Mouse (Mus musculus) ES-CJ7 (cell line): ENCODE measurements at regions not wholly inside any gene's neighbourhood (a gene's known extent, or its start where the extent isn't known, plus 50 kb on each side); places are given as distances from the start of the nearest gene placed in this dataset.

Experiments used
- DNase-seq: peaks from one replicate; pipeline ENCODE4 v3.0.0; 2011; ENCODE audit warnings: low read depth, low spot score

- DNase-seq: peak; percentile 36
Observed at GRCm38 (mm10) chr13:111904616-111905212, 95.9 kb upstream of the Map3k1 start.

- DNase-seq: peak; percentile 67
Observed at GRCm38 (mm10) chr13:111905213-111905701, 96.5 kb upstream of the Map3k1 start.

GRCm38 (mm10) chr13:111911071-111911470 is 102.3 kb upstream of the Map3k1 start:
- DNase-seq: no peak

GRCm38 (mm10) chr13:111911661-111912312 is 103.0 kb upstream of the Map3k1 start:
- no peak for DNase-seq

GRCm38 (mm10) chr13:111914348-111914913 is 105.6 kb upstream of the Map3k1 start:
- no peak for DNase-seq

GRCm38 (mm10) chr13:111919417-111919816 is 110.6 kb upstream of the Map3k1 start:
- peak; percentile 95 for DNase-seq

GRCm38 (mm10) chr13:111920534-111920933 is 111.7 kb upstream of the Map3k1 start:
- DNase-seq: no peak

GRCm38 (mm10) chr13:111921142-111922035 is 112.6 kb upstream of the Map3k1 start:
- DNase-seq: no peak

- no peak for DNase-seq
Observed at GRCm38 (mm10) chr13:111925349-111925748, 116.6 kb upstream of the Map3k1 start.

- no peak for DNase-seq
Observed at GRCm38 (mm10) chr13:111926801-111927200, 118.0 kb upstream of the Map3k1 start.

GRCm38 (mm10) chr13:111927489-111927888 is 118.7 kb upstream of the Map3k1 start:
- no peak for DNase-seq

GRCm38 (mm10) chr13:111928636-111929544 is 120.1 kb upstream of the Map3k1 start:
- DNase-seq: no peak

GRCm38 (mm10) chr13:111929908-111930307 is 121.1 kb upstream of the Map3k1 start:
- DNase-seq: no peak

- no peak for DNase-seq
Observed at GRCm38 (mm10) chr13:111932464-111932863, 123.7 kb upstream of the Map3k1 start.

GRCm38 (mm10) chr13:111933526-111934240 is 124.9 kb upstream of the Map3k1 start:
- no peak for DNase-seq

GRCm38 (mm10) chr13:111935721-111936080 is 126.9 kb upstream of the Map3k1 start:
- no peak for DNase-seq

- DNase-seq: peak; percentile 82
Observed at GRCm38 (mm10) chr13:111936081-111936857, 127.5 kb upstream of the Map3k1 start.

- no peak for DNase-seq
Observed at GRCm38 (mm10) chr13:111936983-111937382, 128.2 kb upstream of the Map3k1 start.

- peak; percentile 92 for DNase-seq
Observed at GRCm38 (mm10) chr13:111938896-111939422, 130.2 kb upstream of the Map3k1 start.
